Mouse (Mus musculus): ENCODE measurements around the gene Tomm7.
"Not testable (repeated sequence)": the region's sequence is repeated elsewhere in the genome, so short reads cannot be mapped to it uniquely, and the experiment has no call there.

Gene Tomm7

DNA sequence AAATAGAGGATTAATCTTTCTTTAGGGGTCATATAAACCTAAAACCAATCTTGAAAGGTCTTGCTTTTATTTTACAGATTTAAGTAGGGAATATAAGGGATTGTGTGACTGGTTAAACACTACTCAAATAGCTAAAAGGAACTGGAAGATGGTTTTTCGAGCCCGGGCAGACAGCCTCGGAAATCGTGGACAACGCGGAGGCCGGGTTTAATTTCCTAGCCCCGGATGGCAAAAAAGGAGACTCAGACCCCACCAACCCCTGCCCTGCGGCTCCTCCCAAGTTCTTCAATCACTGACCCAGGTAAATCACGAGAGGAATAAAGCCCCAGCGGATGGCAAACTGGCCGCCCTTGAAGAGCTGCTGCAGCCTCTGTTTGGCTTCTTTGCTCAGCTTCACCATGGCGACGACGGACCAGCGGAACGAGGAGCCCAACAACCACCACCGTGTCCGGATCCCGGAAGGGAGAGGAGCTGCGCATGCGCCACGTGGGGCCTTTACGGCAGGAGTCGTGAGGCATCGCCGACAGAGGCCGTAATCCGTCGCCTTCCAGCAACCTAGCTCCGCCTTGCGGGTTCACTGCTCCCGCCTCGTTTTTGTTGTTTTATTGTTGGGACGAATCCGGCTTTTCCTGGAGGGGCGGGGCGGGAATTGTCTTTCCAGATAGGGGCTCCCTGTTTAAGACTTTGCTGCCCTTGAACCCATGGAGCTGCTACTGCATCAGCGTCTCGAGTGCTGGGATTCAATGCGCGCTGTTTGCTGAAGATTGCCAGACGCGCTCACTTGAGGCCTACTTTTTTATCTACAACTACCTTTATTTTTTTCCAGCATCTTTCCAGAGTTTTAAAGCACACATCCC is at the start of gene Tomm7:
TSS of gene Tomm7 (minus strand) at position 488 of the 857 bp plus-strand sequence.
- peak; percentile 98 for DNase-seq

GRCm38 (mm10) chr5:23893156-23893863 is 49.3 kb upstream of the Tomm7 start:
- DNase-seq: peak; percentile 45 to 65

GRCm38 (mm10) chr5:23890734-23891133 is 46.8 kb upstream of the Tomm7 start:
- DNase-seq: peak; percentile 25 to 71

DNA sequence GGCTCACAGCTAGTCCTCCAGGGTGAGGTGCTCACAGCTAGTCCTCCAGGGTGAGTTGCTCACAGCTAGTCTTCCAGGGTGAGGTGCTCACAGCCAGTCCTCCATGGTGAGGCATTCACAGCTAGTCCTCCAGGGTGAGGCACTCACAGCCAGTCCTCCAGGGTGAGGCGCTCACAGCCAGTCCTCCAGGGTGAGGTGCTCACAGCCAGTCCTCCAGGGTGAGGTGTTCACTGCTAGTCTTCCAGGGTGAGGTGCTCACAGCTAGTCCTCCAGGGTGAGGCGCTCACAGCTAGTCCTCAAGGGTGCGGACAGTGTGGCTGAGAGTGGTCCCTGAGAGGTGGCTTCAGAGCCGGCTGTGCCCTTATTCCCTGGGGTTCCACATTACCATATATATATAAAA is 45.5 kb upstream of the Tomm7 start:
- DNase-seq: no peak

DNA sequence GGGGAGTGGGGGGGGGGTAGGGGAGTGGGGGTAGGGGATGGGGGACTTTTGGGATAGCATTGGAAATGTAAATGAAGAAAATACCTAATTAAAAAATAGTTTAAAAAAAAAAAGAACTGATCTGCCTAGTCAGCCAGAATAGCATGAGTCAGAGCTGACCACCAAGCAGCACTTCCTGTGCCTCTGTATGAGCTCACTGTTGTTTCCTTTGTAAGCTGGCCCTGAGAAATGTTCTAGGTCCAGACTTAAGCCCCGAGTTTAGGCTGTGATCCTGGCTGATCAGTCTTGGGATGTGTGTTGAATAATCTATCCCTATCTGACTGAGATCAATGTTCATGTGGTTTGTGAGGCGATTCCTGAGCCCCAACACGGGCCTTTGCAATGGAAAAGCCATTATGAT is 43.1 kb upstream of the Tomm7 start:
- no peak for DNase-seq

DNA sequence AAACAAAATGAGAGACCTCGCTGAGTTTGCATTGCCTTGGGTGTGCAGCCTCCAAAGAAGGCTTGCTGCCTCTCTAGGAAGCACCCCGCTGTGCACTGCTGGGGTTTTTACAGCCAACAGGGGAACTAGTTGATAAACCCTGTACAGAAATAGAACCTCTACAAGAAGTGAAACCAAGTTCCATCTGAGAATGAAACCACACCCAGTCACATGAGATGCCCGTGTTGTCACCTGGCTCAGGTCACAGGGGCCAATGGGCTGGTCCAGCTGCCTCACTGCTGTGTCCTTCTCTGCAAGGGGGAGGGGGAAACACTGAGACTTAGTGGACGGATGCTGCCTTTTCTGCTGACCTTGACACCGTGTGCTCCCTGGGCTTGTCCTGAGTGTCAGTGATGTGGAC is 30.5 kb upstream of the Tomm7 start:
- no peak for DNase-seq

GRCm38 (mm10) chr5:23872586-23872985 is 28.6 kb upstream of the Tomm7 start:
- DNase-seq: no peak

DNA sequence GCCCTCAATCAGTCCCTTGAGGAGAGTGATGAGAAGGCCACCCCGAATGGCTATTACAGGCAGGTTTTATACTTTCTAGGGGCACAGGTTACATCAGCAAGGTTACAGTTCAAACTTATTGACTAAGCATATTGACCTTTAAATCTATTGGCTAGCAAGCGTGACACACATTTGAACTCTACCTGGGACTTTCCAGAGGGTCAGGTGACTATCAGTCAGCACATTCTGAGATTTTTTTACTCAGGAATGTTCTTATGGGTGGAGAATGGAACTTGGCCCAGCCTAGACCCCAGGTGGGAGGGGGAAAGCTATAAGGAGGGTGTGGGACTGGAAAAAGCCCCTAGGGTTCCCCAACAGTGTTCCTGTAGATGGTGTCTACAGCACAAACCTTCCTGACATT is 27.4 kb upstream of the Tomm7 start:
- DNase-seq: not testable (repeated sequence)

GRCm38 (mm10) chr5:23865941-23866340 is 22.0 kb upstream of the Tomm7 start:
- DNase-seq: no peak

DNA sequence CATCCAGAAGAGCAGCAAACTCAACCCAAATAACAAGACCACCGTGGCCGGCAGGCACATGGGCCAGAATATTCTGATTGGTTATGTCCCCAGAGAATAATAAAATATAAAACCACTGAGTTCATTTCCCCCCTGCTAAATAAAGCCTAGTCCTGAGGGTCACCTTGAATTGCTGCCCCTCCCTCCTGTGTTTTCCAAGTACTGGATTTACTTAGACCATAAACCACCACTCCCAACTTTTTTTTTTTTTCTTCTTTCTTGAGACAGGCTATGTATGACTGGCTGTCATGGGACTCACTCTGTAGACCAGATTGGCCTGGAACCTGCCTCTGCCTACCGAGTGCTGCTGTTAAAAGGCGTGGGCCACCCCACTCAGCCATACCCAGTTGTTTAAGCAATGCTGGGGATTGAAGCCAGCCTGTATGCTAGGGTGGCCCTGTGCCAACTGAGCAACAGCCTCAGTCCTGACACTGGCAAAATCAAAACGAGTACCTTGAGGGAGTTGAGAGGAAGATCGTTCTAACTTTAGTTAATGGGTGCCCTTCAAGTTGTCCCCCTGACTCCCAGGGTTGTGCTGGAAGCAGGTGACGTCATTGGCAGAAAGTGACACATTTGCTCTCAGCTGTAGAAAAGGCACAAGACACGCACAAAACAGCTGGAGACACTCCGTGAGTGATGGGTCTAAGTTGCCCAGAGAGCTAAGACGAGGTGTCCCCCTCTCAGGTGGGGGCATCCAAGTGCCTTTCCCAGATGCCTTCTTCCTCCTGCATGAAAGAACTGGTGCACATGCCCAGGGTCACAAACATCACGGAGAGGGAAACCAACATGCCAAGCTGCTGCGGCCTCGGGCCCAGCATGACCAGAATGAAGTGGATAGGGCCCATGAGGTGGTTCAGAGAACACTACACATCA is 20.3 kb upstream of the Tomm7 start:
- no peak for DNase-seq

DNA sequence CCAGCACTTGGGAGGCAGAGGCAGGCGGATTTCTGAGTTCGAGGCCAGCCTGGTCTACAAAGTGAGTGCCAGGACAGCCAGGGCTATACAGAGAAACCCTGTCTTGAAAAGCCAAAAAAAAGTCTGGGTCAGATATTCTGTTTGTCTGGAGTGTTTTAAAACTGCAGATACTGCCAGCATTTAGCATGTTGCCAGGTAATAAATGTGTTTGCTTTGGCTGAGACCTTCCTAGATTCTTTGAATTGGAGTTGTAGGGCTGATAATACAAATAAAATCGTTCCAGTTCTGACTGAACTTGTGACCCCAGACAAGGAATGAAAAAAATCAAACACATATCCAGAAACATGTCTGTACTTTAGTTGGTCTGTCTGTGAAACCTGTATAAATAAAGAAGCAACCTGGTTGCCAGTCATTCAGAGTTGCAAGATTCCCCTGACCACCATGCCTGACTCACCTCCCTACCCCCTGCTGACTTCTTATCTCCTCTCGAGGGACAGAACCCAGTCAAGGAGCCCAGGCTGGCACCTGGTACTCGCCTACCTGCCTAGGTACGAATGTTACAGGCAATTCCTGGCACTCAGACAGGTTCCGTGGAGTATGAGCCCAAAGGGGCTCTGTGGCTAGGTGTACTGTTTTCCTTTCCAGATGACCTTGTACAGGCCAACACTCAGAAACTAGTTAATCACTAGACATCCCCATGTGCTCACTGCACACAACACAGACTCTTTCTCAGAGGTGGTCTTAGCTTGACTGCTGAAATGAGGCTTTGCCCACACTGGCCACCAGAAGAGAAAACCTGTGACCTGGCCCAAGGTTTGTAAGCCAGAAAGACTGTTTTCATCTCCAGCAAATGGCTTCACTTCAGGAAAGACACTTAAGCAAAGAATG is 19.4 kb upstream of the Tomm7 start:
- no peak for DNase-seq

DNA sequence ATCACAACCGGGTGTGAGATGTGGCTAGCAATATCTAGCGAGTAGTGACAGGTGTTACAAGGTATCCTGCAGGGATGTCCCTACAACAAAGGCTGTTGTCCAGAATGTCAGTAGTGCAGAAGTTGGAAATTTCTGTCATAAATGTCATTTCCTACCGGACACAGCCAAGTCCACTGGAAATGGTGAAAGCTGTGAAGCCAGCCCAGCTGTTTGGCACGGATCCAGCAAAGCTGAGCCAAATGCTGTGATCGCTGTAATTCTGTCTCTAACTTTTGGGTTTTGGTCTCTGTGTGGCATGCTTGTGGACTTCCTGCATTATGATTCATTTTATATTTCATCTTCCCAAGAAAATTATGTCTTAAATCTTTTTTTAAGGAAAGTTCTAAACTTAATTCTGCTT is 18.3 kb upstream of the Tomm7 start:
- no peak for DNase-seq

- DNase-seq: no peak
These were observed 17.8 kb upstream of the Tomm7 start for GRCm38 (mm10) chr5:23861721-23862120.

DNA sequence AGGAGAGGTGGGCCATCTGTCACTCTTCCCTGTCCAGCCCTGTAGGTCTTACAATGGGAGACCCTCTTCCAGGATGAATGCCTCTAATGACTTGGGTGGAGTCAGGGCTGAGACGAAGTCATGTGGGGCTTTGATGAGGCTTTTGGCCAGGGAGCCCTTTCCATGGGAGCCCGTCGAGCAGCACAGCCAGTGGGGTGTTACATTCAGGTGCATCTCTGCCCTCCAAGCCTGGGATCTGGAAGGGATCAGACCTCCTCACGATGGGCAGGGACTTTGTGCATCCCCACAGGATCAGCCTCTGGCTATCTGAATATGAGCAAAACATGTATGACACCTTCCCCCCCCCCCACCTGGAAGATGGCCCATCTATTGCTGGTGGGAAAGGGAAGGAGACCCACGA is 15.9 kb upstream of the Tomm7 start:
- no peak for DNase-seq

- no peak for DNase-seq
These were observed 15.2 kb upstream of the Tomm7 start for GRCm38 (mm10) chr5:23859087-23859718.

DNA sequence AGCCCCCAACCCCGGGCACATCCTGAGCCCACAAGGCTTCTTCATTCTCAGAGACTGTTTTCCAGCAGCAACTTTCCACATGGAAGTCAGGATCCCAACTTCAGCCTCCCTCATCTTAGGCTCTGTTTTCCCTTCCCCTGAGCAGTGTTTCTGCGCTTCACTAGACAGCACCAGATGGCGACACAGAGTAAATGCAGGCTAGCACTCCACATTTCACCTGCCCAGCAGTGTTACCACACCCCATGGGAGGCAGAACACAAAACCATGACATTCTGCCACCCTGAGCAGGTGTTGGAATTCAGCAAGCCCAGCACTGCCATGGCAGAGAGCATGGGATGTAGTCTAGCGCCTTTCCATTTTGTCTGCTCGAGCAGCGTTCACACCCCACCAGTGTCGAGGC is 14.7 kb upstream of the Tomm7 start:
- no peak for DNase-seq

DNA sequence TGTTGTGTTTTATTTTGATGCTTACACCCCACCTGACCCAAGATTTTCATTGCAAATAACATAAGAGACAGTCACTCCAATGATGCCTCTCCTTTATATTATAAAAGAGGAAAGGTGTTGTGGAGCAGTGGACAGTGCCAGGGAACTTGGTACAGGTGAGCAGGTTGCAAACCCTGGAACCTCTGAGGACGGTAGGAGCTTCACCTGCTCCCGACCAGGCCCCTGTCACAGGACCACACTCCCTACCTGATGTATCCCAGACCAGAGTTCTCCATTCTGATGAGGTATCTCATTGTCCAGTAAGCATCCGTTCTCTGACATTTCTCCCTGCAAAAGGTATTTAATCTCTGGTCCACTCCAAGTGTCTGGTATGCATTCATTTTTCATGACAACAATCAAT is 14.0 kb upstream of the Tomm7 start:
- no peak for DNase-seq

DNA sequence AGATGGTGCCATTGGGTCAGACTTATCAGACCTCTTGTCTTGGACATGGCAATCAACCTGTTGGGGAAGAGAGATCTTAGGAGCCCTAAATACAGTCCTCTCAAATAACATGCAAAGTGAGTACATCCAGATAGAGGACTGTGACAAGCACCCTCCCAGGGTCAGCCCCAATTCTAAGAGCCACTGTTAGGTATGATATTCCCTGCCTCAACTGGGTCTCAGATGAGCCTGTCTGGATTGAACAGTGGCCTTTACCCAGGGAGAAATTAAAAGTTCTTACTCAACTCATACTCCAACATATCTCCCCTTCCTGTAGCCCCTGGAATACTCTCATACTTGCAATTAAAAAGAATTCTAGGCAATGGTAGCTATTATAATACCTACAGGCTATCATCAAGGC is 13.2 kb upstream of the Tomm7 start:
- no peak for DNase-seq

- no peak for DNase-seq
These were observed 12.2 kb upstream of the Tomm7 start for GRCm38 (mm10) chr5:23856164-23856563.

DNA sequence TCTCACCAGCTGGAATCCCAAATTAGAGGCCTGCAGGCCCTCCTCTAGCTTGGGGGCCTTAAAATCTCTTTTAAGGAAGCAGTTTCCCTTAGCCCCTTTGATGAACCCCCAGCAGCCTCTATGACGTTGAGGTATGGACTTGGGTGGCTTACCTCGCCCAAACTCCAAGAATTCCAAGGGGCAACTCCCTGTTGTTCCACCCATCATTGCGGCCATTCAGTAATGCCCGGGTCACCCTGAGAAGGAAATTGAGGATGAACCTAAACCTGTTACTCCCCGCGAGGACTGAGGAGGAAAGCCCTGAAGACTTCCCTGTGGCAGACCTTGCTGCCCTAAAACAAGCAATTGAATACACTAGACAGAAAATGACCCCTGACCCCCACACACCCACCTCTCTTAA is 11.5 kb upstream of the Tomm7 start:
- DNase-seq: no peak

DNA sequence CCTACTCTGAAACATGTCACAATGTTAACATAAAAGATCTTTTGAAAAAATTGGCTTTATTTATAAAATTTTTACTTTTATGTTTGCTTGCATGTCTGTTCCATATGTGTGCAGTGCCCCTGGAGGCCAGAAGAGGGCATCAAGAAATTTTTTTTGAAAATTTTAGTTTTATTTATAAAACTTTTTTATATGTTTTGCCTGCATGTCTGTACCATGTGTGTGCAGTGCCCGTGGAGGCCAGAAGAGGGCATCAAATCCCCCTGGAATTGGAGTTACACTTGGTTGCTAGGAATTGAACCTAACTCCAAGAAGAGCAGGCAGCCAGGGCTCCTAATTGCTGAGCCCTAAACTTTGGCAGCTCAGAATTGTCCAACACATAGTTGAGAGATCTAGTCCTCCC is 9.0 kb upstream of the Tomm7 start:
- DNase-seq: not testable (repeated sequence)

DNA sequence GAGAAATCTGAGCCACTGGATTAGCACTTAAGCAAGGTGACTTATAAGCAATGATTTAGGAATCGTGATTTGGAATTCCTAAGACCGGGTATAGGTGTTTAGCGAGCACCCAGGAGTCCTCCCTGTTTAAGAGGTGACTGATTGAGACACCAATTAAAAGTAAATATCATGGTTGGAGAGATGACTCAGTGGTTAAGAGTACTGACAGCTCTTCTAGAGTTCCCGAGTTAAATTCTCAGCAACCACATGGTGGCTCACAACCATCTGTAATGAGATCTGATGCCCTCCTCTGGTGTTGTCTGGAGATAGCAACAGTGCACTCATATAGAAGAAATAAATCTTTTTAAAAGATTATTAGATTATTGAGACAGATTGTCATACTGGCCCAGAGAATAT is 7.2 kb upstream of the Tomm7 start:
- not testable (repeated sequence) for DNase-seq

Data from cerebellum, postnatal 25 days (tissue).